Mouse (Mus musculus) liver, embryonic 11.5 days (tissue): ENCODE data around the gene Mus81. TPM values are rescaled to one million over a fixed set of nuclear protein-coding genes. Genes with fewer than 3 reads are reported as not detected.
A peak's percentile ranks its signal among the peaks of the same experiment; 100 is the strongest.

Experiments used
- ATAC-seq: fragments of 200-750 bp; cut with Nextera tagmentation; replicated peaks from 2 replicates; pipeline ENCODE4 v1.8.0; 2017; ENCODE audit warnings: moderate number of reproducible peaks, mild to moderate bottlenecking, moderate TSS enrichment, moderate library complexity; ENCODE audit not compliant: low FRiP score
- DNase-seq: peaks from one replicate; pipeline ENCODE4 v3.0.0-alpha.2; 2017; ENCODE audit warnings: low spot score
- H3K27ac ChIP-seq: fragments of 300-500 bp; sonication (generic); 2 replicates; pipeline ENCODE4 v1.5.1; 2014; ENCODE audit warnings: mild to moderate bottlenecking, low read depth, low read length, control low read depth
- H3K27me3 ChIP-seq: fragments of 300-500 bp; sonication (generic); replicated peaks from 2 replicates; pipeline ENCODE4 v1.6.1; 2014; ENCODE audit warnings: low read length, mixed read lengths; ENCODE audit not compliant: control insufficient read depth, insufficient read depth
- H3K36me3 ChIP-seq: fragments of 300-500 bp; sonication (generic); 2 replicates; pipeline ENCODE4 v1.6.1; 2014; ENCODE audit warnings: mild to moderate bottlenecking, low read length, moderate library complexity, mixed read lengths; ENCODE audit not compliant: control insufficient read depth, insufficient read depth
- H3K4me1 ChIP-seq: fragments of 300-500 bp; sonication (generic); replicated peaks from 2 replicates; pipeline ENCODE4 v1.6.1; 2014; ENCODE audit warnings: low read length, mixed read lengths; ENCODE audit not compliant: control insufficient read depth, insufficient read depth
- H3K4me2 ChIP-seq: fragments of 300-500 bp; sonication (generic); 2 replicates; pipeline ENCODE4 v1.6.1; 2014; ENCODE audit warnings: mild to moderate bottlenecking, control low read depth, moderate library complexity
- H3K4me3 ChIP-seq: fragments of 300-500 bp; sonication (generic); 2 replicates; pipeline ENCODE4 v1.5.1; 2014; ENCODE audit warnings: low read depth, low read length, control low read depth
- H3K9ac ChIP-seq: fragments of 300-500 bp; sonication (generic); 2 replicates; pipeline ENCODE4 v1.6.1; 2014; ENCODE audit warnings: low read depth, low read length, control low read depth
- H3K9me3 ChIP-seq: fragments of 300-500 bp; sonication (generic); 2 replicates; pipeline ENCODE4 v1.6.1; 2016; ENCODE audit warnings: low read length, inconsistent platforms, mixed read lengths; ENCODE audit not compliant: control insufficient read depth
- WGBS: fragments of 180-500 bp; shearing (Covaris S2); extraction: QIAGEN DNeasy Blood & Tissue Kit; methylation state at CpG from one replicate; pipeline ENCODE4 v1.1.7; 2014; 5-methylcytosine and 5-hydroxymethylcytosine counted together
- polyA plus RNA-seq: library from polyadenylated mRNA; unstranded; fragments of >200 nt; fragmentation: Nextera tagmentation; extraction: Ambion mirVana; gene quantifications from 2 replicates; pipeline ENCODE4 v1.2.1, GENCODE M21; 2014

Gene Mus81
- polyA plus RNA-seq, 1 experiment from 2014 or later = 33.8 TPM

DNA sequence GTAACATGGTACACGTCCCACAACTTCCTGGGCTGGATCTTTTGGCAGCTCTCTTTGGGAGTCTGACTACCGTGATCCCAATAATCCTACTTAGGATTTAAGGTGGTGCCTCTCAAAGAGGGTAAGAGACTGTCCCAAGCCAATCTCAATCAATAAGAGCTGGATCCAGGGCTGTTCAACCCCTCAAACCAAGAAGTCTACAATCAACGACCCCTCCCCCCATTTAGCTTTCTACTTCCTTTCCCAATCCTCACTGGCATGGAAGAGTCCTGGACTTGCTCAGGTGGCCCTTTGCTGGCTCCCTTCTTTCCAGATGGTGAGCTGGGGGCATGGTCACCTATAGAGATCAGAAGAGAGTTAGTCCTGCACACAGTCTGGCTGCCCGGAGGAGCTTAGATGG is 1.4 kb downstream of the Mus81 start:
- no peak overlapping the region for H3K4me3 ChIP-seq
- 91% methylated on average over 4 of the region's 4 CpGs for WGBS
- H3K36me3 ChIP-seq = peaks cover 21% of the 10 kb centered on the region
- 0 out of 2 replicates have a peak overlapping the region, but pooled peaks have one; percentile 15 for H3K9ac ChIP-seq
- DNase-seq (no peak), ATAC-seq (no peak)
- no peak overlapping the region for H3K27ac ChIP-seq
- no peaks in the 10 kb centered on the region for H3K27me3 ChIP-seq
- H3K9me3 ChIP-seq = no peaks in the 10 kb centered on the region
- peaks cover 15% of the 10 kb centered on the region for H3K4me1 ChIP-seq
- H3K4me2 ChIP-seq = peak overlapping the region; percentile 99

DNA sequence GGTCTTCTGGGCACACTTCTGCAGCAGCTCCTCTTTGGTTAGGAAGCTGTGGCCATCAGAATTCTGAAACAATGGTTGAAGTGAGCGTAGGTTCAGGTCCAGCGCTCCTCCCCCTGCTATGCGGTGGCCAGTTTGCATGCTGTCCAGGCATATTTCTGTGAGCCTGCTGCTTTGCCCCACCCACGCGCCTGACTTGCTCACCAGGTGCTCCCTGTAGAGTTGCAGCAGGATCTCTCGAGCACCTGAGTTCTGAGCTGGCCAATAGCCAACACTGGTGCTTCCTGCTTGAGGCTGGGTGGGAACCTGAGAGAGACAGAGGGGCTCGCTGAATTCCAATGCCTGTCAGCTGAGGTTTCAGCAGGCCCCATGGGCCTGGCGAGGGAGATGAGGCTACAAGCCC is 1.9 kb downstream of the Mus81 start:
- no peaks in the 10 kb centered on the region for H3K9me3 ChIP-seq
- ATAC-seq (no peak), DNase-seq (no peak)
- H3K4me1 ChIP-seq = peaks cover 14% of the 10 kb centered on the region
- no peak overlapping the region for H3K4me2 ChIP-seq
- no peak overlapping the region for H3K27ac ChIP-seq
- WGBS = 91% methylated on average over 8 of the region's 8 CpGs
- H3K36me3 ChIP-seq = peaks cover 24% of the 10 kb centered on the region
- H3K9ac ChIP-seq = no peak overlapping the region
- no peaks in the 10 kb centered on the region for H3K27me3 ChIP-seq
- H3K4me3 ChIP-seq = no peak overlapping the region

DNA sequence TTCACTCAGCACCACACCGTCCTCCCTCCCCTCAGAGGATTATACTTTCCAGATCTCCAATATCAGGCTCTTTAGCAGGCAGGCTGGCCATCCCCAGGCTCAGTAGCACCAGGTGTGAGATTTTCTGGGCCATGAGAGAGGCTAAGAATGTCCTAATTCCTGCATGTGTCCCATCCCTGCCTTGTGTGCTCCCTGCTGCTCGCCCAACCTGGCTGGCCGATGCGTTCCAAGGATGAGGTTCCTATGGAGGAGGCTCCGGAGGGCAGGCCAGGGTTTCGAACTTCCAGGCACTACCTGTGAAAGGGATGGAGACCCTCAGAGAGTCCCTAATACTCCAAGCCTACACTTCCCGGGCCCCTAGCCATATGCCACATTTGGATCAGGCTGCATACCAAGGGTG is 2.4 kb downstream of the Mus81 start:
- Histone ChIP-seq H3K4me3 (no peak overlapping the region), H3K4me2 (no peak overlapping the region), H3K9me3 (no peaks in the 10 kb centered on the region), H3K27ac (no peak overlapping the region), H3K4me1 (peaks cover 14% of the 10 kb centered on the region), H3K36me3 (peaks cover 24% of the 10 kb centered on the region), H3K9ac (no peak overlapping the region), H3K27me3 (no peaks in the 10 kb centered on the region)
- 89% methylated on average over 7 of the region's 7 CpGs for WGBS
- no peak for DNase-seq
- ATAC-seq = no peak

DNA sequence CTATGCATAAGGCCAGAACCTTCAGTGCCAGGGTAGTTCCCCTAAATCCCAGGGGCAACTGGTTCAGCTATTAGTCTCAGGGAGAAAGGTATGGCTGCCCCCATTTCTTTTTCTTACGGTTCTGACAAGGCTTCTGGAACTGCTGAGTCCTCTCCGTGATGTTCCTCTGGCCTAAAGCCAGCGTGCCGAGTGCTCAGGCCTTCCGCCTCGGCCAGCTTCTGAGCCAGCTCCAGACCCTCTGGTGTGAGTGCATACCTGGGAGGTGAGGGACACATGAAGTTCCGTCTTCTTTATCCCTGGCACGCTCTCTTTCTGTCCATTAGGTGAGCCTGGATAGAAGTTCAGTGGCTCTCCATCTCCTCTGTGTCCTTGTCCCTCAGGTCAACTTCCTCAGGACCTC is 2.8 kb downstream of the Mus81 start:
- H3K4me3 ChIP-seq = no peak overlapping the region
- ATAC-seq (no peak), DNase-seq (no peak)
- H3K36me3 ChIP-seq = peaks cover 24% of the 10 kb centered on the region
- H3K27ac ChIP-seq = no peak overlapping the region
- no peaks in the 10 kb centered on the region for H3K9me3 ChIP-seq
- H3K27me3 ChIP-seq = no peaks in the 10 kb centered on the region
- H3K4me2 ChIP-seq = no peak overlapping the region
- no peak overlapping the region for H3K9ac ChIP-seq
- peaks cover 14% of the 10 kb centered on the region for H3K4me1 ChIP-seq
- 93% methylated on average over 8 of the region's 8 CpGs for WGBS

GRCm38 (mm10) chr19:5484496-5484895 is 3.7 kb downstream of the Mus81 start:
- ATAC-seq (no peak), DNase-seq (no peak)
- Histone ChIP-seq H3K9ac (no peak overlapping the region), H3K27me3 (no peaks in the 10 kb centered on the region), H3K27ac (no peak overlapping the region), H3K9me3 (no peaks in the 10 kb centered on the region), H3K4me3 (no peak overlapping the region), H3K4me1 (peaks cover 9% of the 10 kb centered on the region), H3K36me3 (peaks cover 24% of the 10 kb centered on the region), H3K4me2 (no peak overlapping the region)
- WGBS = 90% methylated on average over 5 of the region's 5 CpGs

- H3K9ac ChIP-seq = no peak overlapping the region
- no peaks in the 10 kb centered on the region for H3K27me3 ChIP-seq
- H3K4me1 ChIP-seq = peaks cover 8% of the 10 kb centered on the region
- peaks cover 26% of the 10 kb centered on the region for H3K36me3 ChIP-seq
- no peak overlapping the region for H3K4me2 ChIP-seq
- H3K9me3 ChIP-seq = no peaks in the 10 kb centered on the region
- no peak overlapping the region for H3K4me3 ChIP-seq
- H3K27ac ChIP-seq = no peak overlapping the region
- no peak for ATAC-seq
- no peak for DNase-seq
- 92% methylated on average over 19 of the region's 19 CpGs for WGBS
These were observed 4.5 kb downstream of the Mus81 start for GRCm38 (mm10) chr19:5483386-5484359.

DNA sequence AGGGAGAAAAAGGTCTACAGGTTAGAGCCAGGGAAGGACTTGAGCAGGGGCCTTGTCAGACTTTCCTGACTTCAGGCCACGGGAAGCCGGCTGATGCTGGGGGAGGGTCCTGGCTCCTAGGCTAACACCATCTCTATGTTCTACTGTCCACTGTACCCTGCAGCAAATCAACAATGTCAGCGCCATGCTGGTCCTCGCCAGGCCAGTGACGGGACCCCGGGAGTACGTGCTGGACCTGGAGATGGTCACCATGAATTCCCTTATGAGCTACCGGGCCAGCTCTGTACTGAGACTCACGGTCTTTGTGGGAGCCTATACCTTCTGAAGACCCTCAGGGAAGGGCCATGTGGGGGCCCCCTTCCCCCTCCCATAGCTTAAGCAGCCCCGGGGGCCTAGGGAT is 6.8 kb downstream of the Mus81 start:
- Histone ChIP-seq H3K36me3 (peaks cover 30% of the 10 kb centered on the region), H3K4me1 (no peaks in the 10 kb centered on the region; the same call in 1 of the 2 replicates)
- ATAC-seq = no peak

GRCm38 (mm10) chr19:5480016-5480415 is 8.2 kb downstream of the Mus81 start:
- WGBS = 80% methylated on average over 10 of the region's 10 CpGs
- Histone ChIP-seq H3K4me1 (no peaks in the 10 kb centered on the region; the same call in 1 of the 2 replicates), H3K27ac (no peak overlapping the region), H3K4me2 (no peak overlapping the region), H3K4me3 (no peak overlapping the region), H3K27me3 (no peaks in the 10 kb centered on the region; the same call in 1 of the 2 replicates), H3K9ac (no peak overlapping the region), H3K9me3 (no peaks in the 10 kb centered on the region), H3K36me3 (peaks cover 21% of the 10 kb centered on the region)
- DNase-seq (no peak), ATAC-seq (no peak)

More for the DNA sequence above, 6.8 kb downstream of the Mus81 start:
- Histone ChIP-seq H3K9me3 (no peaks in the 10 kb centered on the region), H3K27ac (no peak overlapping the region), H3K4me3 (no peak overlapping the region), H3K9ac (0 out of 2 replicates have a peak overlapping the region, but pooled peaks have one; percentile 9), H3K4me2 (no peak overlapping the region), H3K27me3 (no peaks in the 10 kb centered on the region)
- WGBS = 89% methylated on average over 10 of the region's 10 CpGs
- DNase-seq = no peak
